Mouse (Mus musculus): ENCODE results near the gene Slc47a2. TPM values are rescaled to one million over a fixed set of nuclear protein-coding genes. Genes with fewer than 3 reads are reported as not detected.

Gene Slc47a2
- polyA plus RNA-seq, 1 experiment from 2014 or later: not detected

DNA sequence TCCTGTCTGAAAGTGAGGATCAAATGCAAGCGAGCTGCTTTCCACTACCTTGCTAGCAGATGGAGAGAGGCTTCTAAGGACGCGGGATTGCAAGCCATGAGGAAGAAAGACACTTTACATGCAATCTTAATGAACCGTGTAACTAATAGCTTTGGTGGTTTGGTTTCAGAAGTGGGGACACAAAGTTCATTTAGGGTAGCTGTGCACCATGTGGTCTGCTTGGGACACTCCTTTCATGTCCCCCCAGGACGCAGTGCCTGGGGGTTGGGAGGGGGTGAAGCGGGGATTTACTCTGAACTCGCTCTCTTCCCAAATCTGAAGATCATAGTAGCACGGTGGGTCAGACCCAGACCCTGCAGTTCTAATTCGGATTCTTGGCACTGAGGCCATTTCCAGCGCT, 689 bp downstream of the Slc47a2 start:
- Histone ChIP-seq H3K27me3 (replicated peaks) (peaks cover 44% of the 10 kb centered on the region), H3K4me3 (peak overlapping the region; percentile 42), H3K9me3 (replicated peaks) (no peaks in the 10 kb centered on the region), H3K27ac (ENCODE audit: poor library complexity, severe bottlenecking) (no peak overlapping the region), H3K4me1 (replicated peaks) (peaks cover 13% of the 10 kb centered on the region; the same call in 1 of the 2 replicates), H3K9ac (peak overlapping the region; percentile 34; the same call in 1 of the 2 replicates), H3K4me2 (peak overlapping the region; percentile 81), H3K36me3 (no peaks in the 10 kb centered on the region)
- no peak for ATAC-seq (ENCODE audit: insufficient number of reproducible peaks, low FRiP score)
- 18% methylated on average over 10 of the region's 10 CpGs for WGBS

DNA sequence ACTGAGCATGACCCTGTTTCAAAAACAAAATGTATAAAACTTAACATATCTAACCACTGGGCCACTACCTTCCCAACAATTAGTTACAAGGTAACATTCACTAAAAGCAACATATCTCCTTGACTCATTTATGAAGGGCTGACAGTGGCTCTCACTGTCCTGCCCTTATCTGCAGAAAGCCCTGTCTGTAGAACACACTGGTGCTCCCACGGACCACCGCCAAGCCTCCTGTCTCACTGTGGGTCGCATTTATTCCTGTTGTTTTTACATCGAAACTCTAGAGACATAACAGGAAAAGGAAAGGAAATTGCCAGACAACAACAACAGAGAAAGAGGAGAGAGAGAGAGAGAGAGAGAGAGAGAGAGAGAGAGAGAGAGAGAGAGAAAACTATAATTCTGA, 1.4 kb downstream of the Slc47a2 start:
- Histone ChIP-seq H3K36me3 (no peaks in the 10 kb centered on the region), H3K4me2 (no peak overlapping the region), H3K9ac (no peak overlapping the region), H3K4me3 (no peak overlapping the region), H3K27me3 (replicated peaks) (peaks cover 44% of the 10 kb centered on the region), H3K4me1 (replicated peaks) (peaks cover 13% of the 10 kb centered on the region; the same call in 1 of the 2 replicates), H3K27ac (ENCODE audit: poor library complexity, severe bottlenecking) (no peak overlapping the region), H3K9me3 (replicated peaks) (no peaks in the 10 kb centered on the region)
- 50% methylated on average over 4 of the region's 4 CpGs for WGBS
- no peak for ATAC-seq (ENCODE audit: insufficient number of reproducible peaks, low FRiP score)

DNA sequence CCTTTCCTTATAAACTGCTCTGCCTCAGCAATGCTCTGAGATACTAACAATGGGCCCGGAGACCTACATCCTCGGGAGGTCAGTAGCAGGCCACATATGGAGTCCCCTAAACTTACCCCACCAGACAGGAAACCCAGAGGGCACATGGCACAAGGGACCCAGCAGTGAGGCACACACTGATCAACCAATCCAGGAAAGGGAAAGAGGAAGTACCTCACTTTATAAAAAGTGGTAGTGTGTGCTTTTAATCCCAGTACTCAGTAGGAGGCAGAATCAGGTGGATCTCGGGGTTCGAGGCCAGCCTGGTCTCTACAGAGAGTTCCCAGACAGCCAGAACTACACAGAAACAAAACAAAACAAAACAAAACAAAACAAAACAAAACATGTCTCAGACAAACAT, 2.3 kb downstream of the Slc47a2 start:
- H3K9ac ChIP-seq: no peak overlapping the region
- ATAC-seq (ENCODE audit: insufficient number of reproducible peaks, low FRiP score): no peak
- H3K27me3 ChIP-seq (replicated peaks): peaks cover 44% of the 10 kb centered on the region
- H3K9me3 ChIP-seq (replicated peaks): no peaks in the 10 kb centered on the region
- H3K4me1 ChIP-seq (replicated peaks): peaks cover 13% of the 10 kb centered on the region; the same call in 1 of the 2 replicates
- no peak overlapping the region for H3K4me3 ChIP-seq
- no peak overlapping the region for H3K4me2 ChIP-seq
- WGBS: 79% methylated on average over 4 of the region's 4 CpGs
- H3K36me3 ChIP-seq: no peaks in the 10 kb centered on the region
- H3K27ac ChIP-seq (ENCODE audit: poor library complexity, severe bottlenecking): no peak overlapping the region

DNA sequence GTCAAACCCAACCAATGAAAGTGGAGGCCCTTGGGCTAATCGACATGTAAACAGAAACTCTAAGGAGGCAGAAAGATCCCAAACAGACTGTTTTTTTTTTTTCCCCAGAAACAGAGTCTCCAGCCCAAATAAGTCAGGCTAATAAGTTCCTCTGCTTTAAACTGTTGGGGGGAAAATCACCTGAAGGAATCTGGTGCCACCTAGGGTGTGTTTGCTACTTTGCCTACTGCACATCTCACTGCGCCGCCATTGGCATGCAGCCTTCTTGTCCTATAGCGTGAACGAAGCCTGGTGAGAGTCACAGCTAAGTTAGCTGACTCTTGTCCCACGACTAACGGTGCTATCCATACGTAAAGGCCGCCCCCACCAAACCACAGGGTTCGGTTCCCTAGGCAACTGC, 5.1 kb downstream of the Slc47a2 start:
- no peak for ATAC-seq (ENCODE audit: insufficient number of reproducible peaks, low FRiP score)
- H3K4me3 ChIP-seq: no peak overlapping the region

DNA sequence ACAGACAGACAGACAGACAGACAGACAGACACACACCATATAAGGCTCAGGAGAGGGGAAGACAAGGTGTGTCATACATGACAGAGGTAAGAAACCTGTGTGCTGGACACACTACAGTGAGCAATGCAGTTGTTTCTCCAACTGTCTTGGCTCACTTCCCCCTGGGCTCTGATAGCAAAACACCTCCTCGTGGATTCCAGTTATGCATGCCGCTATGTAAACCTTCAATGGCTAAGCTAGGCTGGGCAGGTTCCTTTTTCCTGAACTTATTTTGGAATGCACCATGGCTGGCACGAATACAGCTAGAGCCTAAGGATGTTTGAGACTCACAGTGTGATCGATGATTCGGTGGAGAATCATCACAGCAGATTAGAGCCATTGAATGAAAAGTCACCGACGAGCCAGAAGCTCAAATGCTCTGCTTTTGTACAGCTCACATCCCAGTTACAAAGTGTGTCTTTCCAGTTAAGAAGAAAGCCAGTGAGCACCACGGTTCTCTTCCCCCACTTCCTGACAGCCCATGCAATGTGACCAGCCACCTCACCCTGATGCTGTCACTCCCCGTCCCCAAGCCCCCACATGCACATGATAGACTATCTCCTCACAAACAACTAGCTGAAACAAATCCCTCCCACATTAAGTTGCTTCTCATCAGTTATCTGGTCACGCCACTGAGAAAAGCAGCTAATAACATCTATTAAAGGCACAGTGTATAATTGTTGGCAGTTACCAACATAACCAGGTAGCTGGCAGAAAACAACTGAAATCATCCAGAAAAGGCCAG, 21.6 kb downstream of the Slc47a2 start:
- H3K27me3 ChIP-seq (replicated peaks): no peaks in the 10 kb centered on the region
- H3K9me3 ChIP-seq (replicated peaks): no peaks in the 10 kb centered on the region
- H3K36me3 ChIP-seq: no peaks in the 10 kb centered on the region
- 54% methylated on average over 10 of the region's 10 CpGs for WGBS
- H3K4me1 ChIP-seq (replicated peaks): peaks cover 29% of the 10 kb centered on the region
- no peak overlapping the region for H3K4me3 ChIP-seq
- no peak overlapping the region for H3K9ac ChIP-seq
- ATAC-seq (ENCODE audit: insufficient number of reproducible peaks, low FRiP score): no peak
- H3K27ac ChIP-seq (ENCODE audit: poor library complexity, severe bottlenecking): no peak overlapping the region
- H3K4me2 ChIP-seq: no peak overlapping the region

More for the DNA sequence above, 5.1 kb downstream of the Slc47a2 start:
- Histone ChIP-seq H3K27me3 (replicated peaks) (peaks cover 22% of the 10 kb centered on the region), H3K36me3 (no peaks in the 10 kb centered on the region), H3K4me2 (no peak overlapping the region), H3K27ac (ENCODE audit: poor library complexity, severe bottlenecking) (no peak overlapping the region), H3K9me3 (replicated peaks) (no peaks in the 10 kb centered on the region), H3K4me1 (replicated peaks) (peaks cover 9% of the 10 kb centered on the region; the same call in 1 of the 2 replicates), H3K9ac (no peak overlapping the region)
- WGBS: 65% methylated on average over 10 of the region's 10 CpGs

DNA sequence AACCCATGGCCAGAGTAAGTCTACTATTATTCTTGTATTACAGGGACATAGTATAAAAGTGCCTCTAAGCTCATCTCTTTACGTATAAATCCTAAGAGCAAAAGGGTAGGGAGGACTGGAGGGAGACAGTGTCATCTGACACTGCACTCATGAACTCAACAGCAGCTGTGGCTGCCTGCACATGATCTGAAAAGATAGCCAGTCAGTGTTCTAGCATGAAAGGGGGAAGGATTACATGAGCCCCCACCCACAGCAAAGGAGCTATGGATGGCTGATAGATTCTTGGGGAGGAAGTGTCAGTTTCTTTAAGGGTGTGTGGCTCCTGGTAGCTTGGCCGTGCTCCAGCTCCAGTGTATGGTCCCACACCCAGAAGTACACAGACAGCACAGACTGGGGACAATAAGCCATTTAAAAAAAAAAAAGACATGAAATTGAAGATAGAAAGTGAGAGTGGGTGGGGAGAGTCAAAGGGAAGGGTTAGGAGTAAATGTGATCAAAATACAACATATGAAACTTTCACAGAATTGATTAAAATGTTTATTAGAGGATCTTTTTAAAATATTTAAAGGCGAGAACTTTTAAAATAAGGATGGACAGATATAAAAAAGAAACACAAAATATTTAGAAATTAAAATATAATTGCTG, 22.6 kb downstream of the Slc47a2 start:
- Histone ChIP-seq H3K27me3 (replicated peaks) (no peaks in the 10 kb centered on the region), H3K4me3 (no peak overlapping the region), H3K9ac (no peak overlapping the region), H3K27ac (ENCODE audit: poor library complexity, severe bottlenecking) (peak overlapping the region; percentile 84), H3K36me3 (no peaks in the 10 kb centered on the region), H3K4me2 (peak overlapping the region; percentile 29), H3K4me1 (replicated peaks) (peaks cover 29% of the 10 kb centered on the region), H3K9me3 (replicated peaks) (no peaks in the 10 kb centered on the region)
- 44% methylated on average over 3 of the region's 3 CpGs for WGBS
- 0 out of 2 replicates have a peak, but pooled peaks have one; percentile 29 for ATAC-seq (ENCODE audit: insufficient number of reproducible peaks, low FRiP score)

DNA sequence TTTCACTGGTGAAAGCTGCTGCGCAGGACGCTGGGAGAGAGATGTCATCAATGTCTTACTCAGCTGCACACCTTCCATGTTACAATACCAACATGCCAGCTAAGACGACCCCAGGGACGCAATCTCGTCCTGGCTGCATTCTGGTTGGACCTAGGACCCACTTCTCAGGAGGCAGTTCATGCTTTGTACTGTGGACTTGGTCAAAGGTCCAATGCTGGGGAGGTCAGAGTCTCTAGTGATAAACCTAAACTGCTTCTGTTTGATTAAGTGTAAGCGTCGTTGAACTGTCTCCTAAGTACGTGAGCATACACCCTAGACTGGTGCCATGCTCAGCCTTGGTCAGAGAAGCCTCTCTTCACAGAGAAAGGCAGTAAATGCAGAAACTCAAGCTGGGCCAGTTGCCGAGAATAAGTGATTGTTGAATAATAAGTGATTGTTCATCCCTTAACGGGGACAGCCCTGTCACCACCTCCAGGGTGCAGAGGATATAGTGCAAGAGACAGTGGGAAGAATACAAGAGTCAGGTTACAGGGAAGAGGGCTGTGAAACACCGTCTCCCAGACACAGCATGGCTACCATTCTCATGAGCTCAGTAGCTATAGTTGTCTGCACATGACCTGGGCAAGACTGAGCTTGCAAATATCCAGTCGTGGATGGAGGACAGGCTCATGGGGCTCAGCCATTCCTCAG, 23.3 kb downstream of the Slc47a2 start:
- Histone ChIP-seq H3K4me1 (replicated peaks) (peaks cover 29% of the 10 kb centered on the region), H3K27me3 (replicated peaks) (no peaks in the 10 kb centered on the region), H3K9ac (no peak overlapping the region), H3K4me2 (peak overlapping the region; percentile 29), H3K36me3 (no peaks in the 10 kb centered on the region), H3K9me3 (replicated peaks) (no peaks in the 10 kb centered on the region), H3K4me3 (no peak overlapping the region), H3K27ac (ENCODE audit: poor library complexity, severe bottlenecking) (peak overlapping the region; percentile 84)
- WGBS: 29% methylated on average over 12 of the region's 12 CpGs
- ATAC-seq (ENCODE audit: insufficient number of reproducible peaks, low FRiP score): peak; percentile 53; the same call in 1 of the 2 replicates

DNA sequence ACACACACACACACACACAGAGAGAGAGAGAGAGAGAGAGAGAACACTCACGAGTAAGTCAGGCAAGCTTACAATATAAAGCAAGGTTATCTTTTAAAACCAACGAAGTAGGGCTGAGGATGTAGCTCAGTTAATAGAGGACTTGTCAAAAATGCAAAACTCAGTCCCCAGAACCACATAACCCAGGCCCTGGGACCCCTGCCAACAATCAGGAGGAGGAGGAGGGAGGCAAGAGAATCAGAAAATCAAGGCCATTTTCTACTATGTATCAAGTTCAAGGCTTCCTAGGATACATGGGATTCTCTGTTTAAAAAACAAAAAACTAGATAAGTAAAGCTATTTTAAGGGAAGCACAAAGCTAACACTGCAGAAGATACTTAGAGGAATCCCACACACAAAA, 25.8 kb downstream of the Slc47a2 start:
- Histone ChIP-seq H3K9ac (no peak overlapping the region), H3K4me3 (no peak overlapping the region), H3K27me3 (replicated peaks) (no peaks in the 10 kb centered on the region), H3K27ac (ENCODE audit: poor library complexity, severe bottlenecking) (no peak overlapping the region), H3K9me3 (replicated peaks) (no peaks in the 10 kb centered on the region), H3K4me1 (replicated peaks) (peaks cover 35% of the 10 kb centered on the region), H3K4me2 (no peak overlapping the region), H3K36me3 (no peaks in the 10 kb centered on the region)
- no peak for ATAC-seq (ENCODE audit: insufficient number of reproducible peaks, low FRiP score)
- 51% methylated on average over 2 of the region's 2 CpGs for WGBS

DNA sequence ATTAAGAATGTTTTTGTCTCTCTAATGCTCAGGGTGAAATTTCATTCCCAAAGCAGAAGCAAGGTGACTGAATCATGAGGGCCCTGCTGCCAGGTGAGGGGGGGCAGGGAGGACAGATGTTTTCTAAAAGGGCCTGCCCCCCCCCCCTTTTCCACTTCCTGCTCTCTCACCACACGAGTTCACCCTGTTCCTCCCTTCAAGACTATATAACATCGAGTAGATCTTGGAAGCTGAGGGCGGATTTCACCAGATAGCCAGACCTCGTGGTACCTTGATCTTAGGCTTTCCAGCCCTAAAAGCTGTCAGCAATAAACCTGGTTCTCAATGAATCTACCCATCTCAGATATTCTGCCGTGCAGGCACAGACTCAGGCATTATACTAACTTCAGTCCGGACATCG, 32.3 kb downstream of the Slc47a2 start:
- Histone ChIP-seq H3K9ac (no peak overlapping the region), H3K27ac (ENCODE audit: poor library complexity, severe bottlenecking) (no peak overlapping the region), H3K4me2 (no peak overlapping the region), H3K4me3 (no peak overlapping the region), H3K27me3 (replicated peaks) (no peaks in the 10 kb centered on the region), H3K4me1 (replicated peaks) (peaks cover 10% of the 10 kb centered on the region), H3K9me3 (replicated peaks) (peaks cover 5% of the 10 kb centered on the region; the same call in 1 of the 2 replicates), H3K36me3 (no peaks in the 10 kb centered on the region)
- WGBS: 73% methylated on average over 7 of the region's 7 CpGs
- ATAC-seq (ENCODE audit: insufficient number of reproducible peaks, low FRiP score): no peak

DNA sequence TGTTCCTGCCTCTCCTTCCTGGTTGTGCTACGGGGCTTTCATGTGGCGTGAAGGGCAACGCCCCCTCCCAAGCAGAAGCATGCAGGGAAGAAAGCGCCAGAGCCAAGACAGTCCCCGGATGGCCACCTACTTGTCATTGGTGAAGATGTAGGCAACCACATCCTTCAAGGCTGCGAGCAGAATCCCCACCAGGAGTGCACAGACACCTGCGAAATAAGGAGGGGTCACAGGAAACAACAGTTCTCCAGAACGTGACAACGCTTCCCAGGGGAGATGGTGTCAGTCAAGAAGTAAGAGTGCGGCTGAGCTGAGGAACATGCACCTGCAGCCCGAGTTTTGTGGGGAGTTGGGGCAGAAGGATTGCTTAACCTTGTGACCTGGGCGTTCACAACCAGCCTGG, 32.8 kb downstream of the Slc47a2 start:
- H3K4me2 ChIP-seq: no peak overlapping the region
- no peaks in the 10 kb centered on the region for H3K27me3 ChIP-seq (replicated peaks)
- peaks cover 9% of the 10 kb centered on the region for H3K9me3 ChIP-seq (replicated peaks)
- H3K4me3 ChIP-seq: no peak overlapping the region
- ATAC-seq (ENCODE audit: insufficient number of reproducible peaks, low FRiP score): no peak
- H3K27ac ChIP-seq (ENCODE audit: poor library complexity, severe bottlenecking): no peak overlapping the region
- H3K36me3 ChIP-seq: no peaks in the 10 kb centered on the region
- WGBS: 72% methylated on average over 12 of the region's 12 CpGs
- H3K4me1 ChIP-seq (replicated peaks): peaks cover 10% of the 10 kb centered on the region
- no peak overlapping the region for H3K9ac ChIP-seq

DNA sequence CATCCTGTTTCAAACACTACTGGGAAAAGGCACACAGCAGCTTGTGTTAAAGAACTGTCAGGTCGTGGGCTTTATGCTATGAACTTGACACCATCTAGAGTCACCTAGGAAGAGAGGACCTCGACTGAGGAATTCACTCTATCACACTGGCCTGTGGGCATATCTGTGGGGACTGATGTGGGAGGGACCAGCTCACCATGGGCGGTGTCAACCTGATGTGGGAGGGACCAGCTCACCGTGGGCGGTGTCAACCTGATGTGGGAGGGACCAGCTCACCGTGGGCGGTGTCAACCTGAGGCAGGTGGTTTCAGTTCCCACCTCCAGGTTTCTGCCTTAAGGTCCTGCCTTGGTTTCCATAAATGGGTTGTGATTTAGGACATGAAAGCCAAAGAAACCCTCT, 34.9 kb downstream of the Slc47a2 start:
- Histone ChIP-seq H3K9ac (no peak overlapping the region), H3K27ac (ENCODE audit: poor library complexity, severe bottlenecking) (no peak overlapping the region), H3K4me1 (replicated peaks) (0 out of 2 replicates have a peak, but pooled peaks cover 3% of the 10 kb centered on the region), H3K4me2 (peak overlapping the region; percentile 10; the same call in 1 of the 2 replicates), H3K9me3 (replicated peaks) (peaks cover 9% of the 10 kb centered on the region), H3K4me3 (no peak overlapping the region), H3K27me3 (replicated peaks) (no peaks in the 10 kb centered on the region), H3K36me3 (no peaks in the 10 kb centered on the region)
- ATAC-seq (ENCODE audit: insufficient number of reproducible peaks, low FRiP score): no peak
- WGBS: 37% methylated on average over 7 of the region's 7 CpGs
